Mouse (Mus musculus) olfactory bulb, adult 2 months (tissue): ENCODE results near the gene Hist1h4c.

Experiments
- CTCF ChIP-seq: fragments of 200-500 bp; IDR thresholded peaks from 2 replicates; pipeline ENCODE4 v1.5.1; 2012; ENCODE audit warnings: low read depth, mild to moderate bottlenecking, low read length, moderate library complexity; ENCODE audit not compliant: insufficient read depth
- POLR2A ChIP-seq: fragments of 200-500 bp; IDR thresholded peaks from 2 replicates; pipeline ENCODE4 v1.6.1; 2012; ENCODE audit warnings: mild to moderate bottlenecking, low read depth, low read length, moderate library complexity; ENCODE audit not compliant: insufficient read depth

DNA sequence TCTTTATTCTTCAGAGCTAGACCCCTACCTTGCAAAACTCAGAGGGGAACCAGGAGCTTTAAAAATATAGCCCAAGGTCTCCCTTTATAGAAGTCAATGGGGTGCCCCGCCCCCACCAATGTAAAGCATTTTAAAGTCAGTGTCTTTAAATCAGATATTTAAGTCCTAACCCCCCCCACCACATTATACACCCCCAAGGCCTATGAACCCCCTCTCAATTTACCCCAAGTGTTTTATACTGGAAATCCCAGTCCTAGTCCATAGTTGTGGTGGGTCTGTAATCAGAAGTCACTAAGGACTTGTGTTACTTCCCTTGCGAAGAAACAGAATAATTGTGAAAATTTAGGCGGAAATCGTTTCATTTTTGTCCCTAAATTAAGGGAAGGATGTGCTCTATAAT lies 39.8 kb upstream of the Hist1h4c start:
- no peak for TF ChIP-seq CTCF
- TF ChIP-seq POLR2A, result no peak
